Mouse (Mus musculus) gastrocnemius, adult 8-10 months (tissue): ENCODE data around the gene Bhlhb9. TPM values are rescaled to one million over a fixed set of nuclear protein-coding genes. Genes with fewer than 3 reads are reported as not detected.
"Not testable (repeated sequence)": the region's sequence is repeated elsewhere in the genome, so short reads cannot be mapped to it uniquely, and the experiment has no call there.

ENCODE experiments used
- DNase-seq, 2 experiments: peaks; one replicate each; pipeline ENCODE4 v3.0.0; 2022; ENCODE audit warnings: low spot score in 2 of 2
- total RNA-seq, 4 experiments: library from RNA; stranded (reverse); gene quantifications; 2 replicates each; pipeline ENCODE4 v1.2.4; 2022

The Bhlhb9 gene
- total RNA-seq: 1 to 10 TPM; 1.1 to 2.0 (median 1.5) TPM

DNA sequence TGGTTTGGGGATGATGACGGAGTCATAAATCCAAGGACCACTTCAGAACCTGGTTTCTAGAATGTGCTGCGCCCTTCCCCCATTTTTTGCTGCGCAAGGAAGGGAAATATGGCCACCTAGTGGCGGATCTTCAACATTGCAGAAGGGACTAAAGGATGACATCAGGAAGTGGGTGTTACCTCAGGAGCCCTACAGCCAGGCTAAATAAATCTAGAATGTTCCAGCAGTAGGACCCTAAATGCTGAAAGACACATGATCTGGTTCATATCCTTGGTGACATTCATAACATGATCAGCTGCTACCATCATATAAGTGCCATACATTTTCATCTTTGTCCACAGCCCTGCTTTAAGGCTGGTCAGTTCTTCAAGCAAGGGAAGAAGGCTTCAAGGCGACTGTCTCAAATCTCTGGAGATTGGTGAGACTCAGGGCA, at the start of gene Bhlhb9:
Gene Bhlhb9 (plus strand): TSS at position 383 of the 433 bp plus-strand sequence.
- peak in 1 of 2 experiments; percentile 11 for DNase-seq

DNA sequence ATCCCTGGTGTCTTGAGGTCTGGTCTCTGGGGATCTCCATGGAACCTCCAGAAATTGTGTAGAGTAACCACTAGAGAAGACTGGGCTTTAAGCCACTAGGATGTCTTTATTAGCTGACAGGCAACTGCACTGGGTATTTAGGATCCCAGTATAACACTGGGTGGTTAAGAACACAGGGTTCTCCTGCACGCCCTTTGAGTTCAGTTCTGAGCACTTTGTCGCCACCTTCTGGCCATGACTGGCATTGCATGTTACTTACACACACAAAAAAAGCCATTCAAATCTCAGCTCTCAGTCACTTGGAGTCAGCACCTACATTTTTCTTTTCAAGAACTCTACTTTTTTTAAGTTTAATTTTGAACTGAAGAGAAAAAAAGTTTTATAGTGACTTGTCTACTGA, 44.6 kb upstream of the Bhlhb9 start:
- peak; percentile 41 to 49 for DNase-seq

DNA sequence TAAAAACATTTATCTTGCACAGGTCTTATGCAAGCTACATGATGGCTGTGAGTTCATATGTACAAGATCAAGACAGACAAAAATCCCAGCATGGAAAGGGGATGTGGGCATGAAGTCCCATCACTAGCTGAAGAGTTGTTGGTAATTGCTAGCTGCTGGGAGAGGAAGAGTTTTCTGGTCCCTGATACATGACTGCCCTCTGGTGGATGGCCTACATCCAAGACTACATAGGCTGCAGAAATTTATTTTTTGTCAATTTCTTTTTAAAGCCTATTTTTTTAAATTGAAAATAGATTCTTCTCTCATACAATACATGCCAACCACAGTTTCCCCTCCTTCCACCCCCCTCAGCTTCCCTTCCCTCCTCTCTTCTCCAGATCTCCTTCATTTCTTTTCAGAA, 35.7 kb upstream of the Bhlhb9 start:
- DNase-seq: no peak

DNA sequence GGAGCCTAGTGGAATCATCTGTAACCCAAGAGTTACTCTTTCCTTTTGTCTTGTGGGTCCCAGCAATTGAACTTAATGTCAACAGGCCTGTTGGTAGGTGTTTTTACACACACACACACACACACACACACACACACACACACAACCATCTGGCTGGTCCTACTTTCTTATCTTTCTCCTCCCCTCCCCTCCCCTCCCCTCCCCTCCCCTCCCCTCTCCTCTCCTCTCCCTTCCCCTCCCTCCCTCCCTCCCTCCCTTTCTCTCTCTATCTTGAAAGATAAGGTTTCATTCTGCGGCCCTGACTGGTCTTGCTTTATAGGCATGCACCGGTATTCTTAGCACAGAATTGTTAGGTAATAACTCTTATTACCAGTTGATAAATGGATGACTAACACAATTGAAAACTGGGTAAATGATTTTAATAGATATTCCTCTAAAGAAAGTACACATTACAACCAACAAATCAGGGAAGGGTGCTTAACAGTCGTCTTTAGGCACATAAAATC, 29.3 kb upstream of the Bhlhb9 start:
- DNase-seq: no peak

DNA sequence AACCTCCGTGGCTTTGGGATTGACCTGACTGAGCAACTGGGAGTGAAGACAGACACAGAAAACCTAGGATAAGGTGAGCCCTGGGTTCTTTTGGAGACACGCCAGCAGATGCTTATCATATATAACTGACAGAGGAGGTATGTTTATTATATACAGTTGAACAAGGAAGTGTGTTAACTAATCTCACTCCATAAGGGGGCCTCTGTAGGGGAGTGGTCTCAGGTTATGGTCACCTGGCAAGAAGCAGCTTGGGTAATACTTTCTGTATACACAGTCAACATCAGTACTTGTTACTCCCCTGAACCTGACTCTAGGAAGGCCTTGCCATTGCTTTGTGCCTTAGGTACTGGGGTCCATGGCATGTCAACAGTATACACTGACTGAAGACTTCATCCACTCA, 28.8 kb upstream of the Bhlhb9 start:
- DNase-seq: no peak

DNA sequence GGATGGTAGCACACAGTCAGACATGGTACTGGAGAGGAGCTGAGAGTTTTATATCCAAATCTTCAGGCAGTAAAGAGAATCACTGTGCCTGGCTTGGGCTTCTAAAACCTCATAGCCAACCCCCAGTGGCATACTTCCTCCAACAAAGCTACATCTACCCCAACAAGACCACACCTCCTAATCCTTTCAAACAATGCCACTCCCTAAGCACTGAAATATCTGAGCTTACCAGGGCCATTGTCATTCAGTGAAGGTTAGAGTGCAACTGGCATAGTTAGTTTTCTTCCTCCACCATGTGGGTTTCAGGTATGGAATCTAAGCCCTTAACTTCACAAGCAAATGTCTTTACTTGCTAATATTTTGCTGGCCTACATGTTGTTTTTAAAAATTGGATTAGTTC, 5.9 kb upstream of the Bhlhb9 start:
- no peak for DNase-seq

DNA sequence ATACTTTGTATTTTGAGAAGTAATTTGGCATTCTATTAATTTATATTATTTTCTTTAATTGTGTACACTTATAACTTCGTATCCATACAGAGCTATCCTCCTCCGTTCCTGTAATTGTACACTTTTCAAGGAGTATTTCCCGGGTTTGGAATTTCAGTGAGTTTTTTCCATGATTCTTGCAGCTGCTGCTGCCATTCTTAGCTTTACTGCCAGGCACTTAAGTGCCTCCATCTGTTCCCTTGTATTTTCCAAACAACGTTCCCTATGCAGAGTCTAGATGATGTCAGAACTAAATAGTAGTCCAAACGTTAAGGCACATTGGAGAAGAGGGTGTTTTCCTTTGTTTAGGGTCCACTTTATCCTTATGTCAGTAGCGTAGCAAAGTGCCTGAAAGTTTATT, 5.1 kb upstream of the Bhlhb9 start:
- DNase-seq: no peak

DNA sequence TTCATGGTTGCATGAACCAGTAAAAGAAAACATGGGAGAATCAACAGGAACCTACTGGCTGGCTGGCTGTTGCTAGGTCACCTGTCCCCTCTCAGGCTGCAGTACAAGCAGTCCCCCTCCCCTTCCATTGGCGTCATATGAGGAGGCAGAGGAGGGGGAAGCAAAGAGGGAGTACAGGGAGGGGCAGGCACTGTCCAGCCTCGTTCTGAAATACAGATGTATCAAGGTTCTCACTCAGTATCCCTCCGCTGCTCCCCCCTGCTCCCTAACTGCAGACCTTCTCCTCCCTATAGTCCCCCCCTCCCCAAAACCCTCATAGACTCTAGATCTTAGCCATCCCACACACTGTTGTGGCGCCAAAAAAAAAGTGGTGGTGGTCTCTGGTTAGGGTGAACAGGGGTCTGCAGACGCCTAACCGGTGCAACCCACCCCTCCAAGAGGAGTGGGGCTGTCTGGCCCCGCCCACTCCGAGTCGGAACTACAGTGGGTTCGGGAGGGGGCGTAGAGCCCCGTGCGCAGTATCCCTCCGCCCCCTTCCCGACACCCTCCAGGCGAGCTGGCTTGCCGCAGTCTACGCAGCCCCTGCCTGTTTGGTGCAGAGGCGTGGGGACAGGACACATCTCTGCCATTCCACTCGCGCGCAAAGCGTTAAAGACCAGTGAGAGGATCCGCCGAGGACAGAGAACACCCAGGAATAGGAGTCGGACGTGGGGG, 1.6 kb upstream of the Bhlhb9 start:
- DNase-seq: not testable (repeated sequence)

DNA sequence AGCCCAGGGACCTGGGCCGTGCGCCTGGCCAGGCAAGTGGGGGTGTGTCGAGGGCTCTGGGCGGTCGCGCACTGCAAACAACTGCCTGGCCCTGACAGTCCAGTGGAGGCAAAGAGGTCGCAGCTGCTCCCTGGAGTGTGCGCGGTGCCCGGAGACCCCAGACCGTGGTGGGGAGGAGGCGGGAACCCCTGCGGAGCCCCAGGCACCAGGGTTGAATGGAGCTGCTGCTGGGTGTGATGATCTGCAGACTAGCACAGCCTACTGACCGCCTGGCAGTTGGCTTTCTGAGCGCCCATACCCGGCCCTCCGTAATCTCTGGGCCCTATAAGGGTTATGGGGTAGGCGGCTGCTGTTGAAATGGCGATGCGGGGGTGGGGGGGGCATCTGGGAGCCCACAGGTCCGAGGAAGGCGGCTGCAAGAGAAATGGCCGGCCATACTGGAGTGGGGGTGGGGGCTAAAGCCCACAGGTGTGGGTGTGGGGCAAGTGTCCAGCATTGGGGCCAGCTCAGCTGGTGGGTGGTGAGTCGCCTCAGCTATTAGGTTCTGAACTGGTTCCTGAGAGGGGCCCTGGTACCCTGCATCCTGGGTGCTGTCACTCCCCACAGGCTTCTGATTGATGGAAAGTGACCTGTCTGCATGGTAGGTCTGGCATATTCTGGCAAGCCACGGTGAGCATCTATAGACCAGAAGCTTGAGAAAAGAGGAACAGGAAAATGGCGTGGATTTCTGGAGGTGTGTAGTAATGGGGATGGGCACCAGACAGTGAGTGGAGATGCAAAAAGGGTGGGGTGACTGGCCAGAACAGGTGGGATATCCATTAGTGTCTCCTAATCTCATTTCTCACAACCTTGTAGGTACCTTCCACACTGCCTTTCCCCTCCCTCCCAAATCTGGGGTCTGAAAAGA, 836 bp upstream of the Bhlhb9 start:
- DNase-seq: not testable (repeated sequence)

DNA sequence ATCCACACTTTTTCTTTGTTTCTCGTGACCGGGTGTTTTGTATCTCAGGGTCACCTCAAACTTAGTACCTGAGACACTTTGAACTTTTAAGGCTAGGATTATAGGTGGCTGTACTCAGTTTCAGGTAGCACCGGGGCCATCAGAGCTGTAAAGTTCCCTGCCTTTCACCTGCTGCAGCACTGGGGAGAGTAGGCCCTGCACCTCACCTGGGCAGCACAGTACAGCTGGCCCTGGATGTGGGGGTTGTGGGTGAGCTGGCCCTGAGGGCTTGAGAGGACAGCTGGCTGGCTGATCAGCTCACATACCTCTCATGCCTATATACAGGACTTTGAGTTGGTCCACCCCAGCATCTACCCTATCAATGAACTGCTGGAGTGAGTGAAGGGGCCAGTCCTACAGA, 6.8 kb downstream of the Bhlhb9 start:
- no peak for DNase-seq

DNA sequence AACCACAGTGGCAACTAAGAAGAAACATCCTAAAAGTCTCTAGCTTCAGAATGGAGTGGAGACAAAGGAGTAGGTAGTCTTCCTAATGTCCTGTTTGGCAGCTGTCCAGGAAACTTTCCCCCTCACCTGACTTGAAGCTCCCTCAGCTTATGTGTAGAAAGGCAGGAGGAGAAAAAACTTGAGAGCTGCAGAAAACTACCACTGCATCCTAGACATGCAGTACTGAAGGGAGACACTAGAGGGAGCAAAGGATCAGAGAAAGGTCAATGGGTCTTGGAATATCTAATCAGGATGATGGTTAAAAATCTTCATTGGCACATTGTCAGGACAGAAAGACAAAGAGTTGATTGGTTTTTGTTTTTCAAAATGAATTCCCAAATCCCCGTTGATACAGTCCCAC, 8.4 kb downstream of the Bhlhb9 start:
- no peak for DNase-seq

DNA sequence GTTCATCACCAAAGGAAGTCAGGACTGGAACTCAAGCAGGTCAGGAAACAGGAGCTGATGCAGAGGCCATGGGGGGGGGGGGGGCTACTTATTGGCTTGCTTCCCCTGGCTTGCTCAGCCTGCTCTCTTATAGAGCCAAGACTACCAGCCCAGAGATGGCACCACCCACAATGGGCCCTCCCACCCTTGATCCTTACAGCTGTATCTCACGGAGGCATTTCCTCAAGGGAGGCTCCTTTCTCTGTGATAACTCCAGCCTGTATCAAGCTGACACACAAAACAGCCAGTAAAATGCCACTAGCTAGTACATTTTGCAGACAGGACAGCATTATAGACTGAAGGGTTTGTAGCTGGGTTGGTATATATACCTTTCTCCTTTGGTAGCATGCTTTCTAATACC, 38.5 kb downstream of the Bhlhb9 start:
- DNase-seq: not testable (repeated sequence)

DNA sequence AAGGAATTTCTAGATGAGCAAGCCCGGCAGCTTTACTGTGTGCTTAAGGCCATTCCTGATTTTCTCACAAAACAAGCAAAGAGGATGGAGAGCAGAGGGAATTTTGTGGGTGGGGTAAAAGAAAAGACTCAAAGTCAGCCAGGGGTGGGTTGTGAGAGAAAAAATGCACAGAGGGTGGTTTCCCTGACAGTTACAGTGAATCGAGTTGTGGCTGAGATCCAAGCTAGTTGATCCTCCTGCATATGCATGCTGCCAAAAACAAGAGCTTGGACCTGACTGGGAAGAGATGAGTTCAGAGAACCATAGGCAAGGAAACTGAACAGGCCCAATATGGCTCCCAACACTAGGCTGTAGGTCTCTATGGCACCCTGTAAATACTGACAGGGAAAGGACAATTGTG, 40.5 kb downstream of the Bhlhb9 start:
- no peak for DNase-seq

DNA sequence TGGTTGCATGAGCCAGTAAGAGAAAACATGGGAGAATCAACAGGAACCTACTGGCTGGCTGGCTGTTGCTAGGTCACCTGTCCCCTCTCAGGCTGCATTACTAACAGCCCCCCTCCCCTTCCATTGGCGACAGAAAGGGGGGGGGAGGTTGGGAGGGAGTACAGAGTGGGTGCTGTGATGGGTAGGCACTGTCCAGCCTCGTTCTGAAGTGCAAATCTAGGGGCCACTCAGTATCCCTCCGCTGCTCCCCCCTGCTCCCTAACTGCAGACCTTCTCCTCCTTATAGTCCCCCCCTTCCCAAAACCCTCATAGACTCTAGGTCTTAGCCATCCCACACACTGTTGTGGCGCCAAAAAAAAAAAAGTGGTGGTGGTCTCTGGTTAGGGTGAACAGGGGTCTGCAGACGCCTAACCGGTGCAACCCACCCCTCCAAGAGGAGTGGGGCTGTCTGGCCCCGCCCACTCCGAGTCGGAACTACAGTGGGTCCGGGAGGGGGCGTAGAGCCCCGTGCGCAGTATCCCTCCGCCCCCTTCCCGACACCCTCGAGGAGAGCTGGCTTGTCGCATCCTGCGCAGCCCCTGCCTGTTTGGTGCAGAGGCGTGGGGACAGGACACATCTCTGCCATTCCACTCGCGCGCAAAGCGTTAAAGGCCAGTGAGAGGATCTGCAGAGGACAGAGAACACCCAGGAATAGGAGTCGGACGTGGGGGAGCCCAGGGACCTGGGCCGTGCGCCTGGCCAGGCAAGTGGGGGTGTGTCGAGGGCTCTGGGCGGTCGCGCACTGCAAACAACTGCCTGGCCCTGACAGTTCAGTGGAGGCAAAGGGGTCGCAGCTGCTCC, 41.3 kb downstream of the Bhlhb9 start, which contains the start of gene Gprasp2:
Gene Gprasp2 (plus strand): TSS at position 514 of the 840 bp plus-strand sequence.
- not testable (repeated sequence) for DNase-seq

DNA sequence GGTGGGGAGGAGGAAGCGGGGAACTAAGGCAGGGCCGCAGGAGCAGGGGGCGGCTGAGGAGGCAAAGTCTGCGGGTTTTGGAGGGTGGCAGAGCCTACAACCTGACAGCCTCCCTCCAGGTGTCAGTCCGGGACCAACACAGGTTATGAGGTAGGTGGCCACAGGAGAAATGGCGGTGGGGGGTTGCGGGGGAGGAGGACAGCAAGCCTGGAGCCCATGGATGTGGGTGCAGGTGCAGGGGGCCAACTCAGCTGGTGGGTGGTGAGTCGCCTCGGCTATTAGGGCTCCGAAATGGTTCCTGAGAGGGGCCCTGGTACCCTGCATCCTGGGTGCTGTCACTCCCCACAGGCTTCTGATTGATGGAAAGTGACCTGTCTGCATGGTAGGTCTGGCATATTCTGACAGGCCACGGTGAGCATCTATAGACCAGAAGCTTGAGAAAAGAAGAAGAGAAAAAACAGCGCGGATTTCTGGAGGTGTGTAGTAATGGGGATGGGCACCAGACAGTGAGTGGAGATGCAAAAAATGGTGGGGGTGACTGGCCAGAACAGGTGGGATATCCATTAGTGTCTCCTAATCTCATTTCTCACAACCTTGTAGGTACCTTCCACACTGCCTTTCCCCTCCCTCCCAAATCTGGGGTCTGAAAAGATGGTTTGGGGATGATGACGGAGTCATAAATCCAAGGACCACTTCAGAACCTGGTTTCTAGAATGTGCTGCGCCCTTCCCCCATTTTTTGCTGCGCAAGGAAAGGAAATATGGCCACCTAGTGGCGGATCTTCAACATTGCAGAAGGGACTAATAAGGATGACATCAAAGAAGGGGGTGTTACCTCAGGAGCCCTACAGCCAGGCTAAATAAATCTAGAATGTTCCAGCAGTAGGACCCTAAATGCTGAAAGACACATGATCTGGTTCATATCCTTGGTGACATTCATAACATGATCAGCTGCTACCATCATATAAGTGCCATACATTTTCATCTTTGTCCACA, 42.3 kb downstream of the Bhlhb9 start:
- not testable (repeated sequence) for DNase-seq

DNA sequence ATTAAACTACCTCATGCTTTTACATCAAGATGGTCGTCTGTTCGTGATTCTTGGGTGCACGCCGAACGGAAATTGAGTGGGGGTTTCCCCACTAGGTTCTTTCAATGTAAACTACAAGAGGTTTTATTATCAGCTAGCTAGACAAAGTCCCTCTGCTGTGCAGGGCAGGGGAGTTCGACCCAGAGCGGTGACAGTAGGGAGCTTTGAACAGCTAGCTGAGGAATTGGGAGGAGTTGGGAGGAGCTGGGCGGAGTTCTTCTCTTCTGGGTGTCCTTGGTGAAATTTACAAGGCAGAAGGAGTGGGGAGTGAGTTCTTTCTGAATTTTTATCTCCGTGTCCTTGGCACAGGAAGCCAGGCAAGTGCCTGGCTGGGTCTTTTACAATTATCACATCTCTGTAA, 69.4 kb downstream of the Bhlhb9 start:
- not testable (repeated sequence) for DNase-seq

DNA sequence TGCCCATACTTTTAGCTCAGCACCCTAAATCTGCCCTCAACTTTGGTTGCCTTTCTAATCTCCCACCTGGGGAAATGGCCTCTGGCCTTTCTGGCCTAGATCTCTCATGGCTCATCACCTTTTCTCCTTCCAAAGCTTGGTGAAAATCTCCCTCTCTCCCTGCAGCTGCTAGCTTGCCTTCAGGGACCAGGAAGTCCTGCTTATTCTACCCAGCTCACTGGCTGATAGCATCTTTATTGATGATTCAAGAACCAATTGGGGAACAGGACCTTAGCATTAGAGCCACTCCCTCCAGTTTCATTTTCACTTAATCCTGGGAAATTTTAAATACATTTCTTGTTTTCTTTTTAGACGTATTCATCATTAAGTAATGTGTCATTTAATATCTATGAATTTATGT, 79.3 kb downstream of the Bhlhb9 start:
- DNase-seq: no peak

DNA sequence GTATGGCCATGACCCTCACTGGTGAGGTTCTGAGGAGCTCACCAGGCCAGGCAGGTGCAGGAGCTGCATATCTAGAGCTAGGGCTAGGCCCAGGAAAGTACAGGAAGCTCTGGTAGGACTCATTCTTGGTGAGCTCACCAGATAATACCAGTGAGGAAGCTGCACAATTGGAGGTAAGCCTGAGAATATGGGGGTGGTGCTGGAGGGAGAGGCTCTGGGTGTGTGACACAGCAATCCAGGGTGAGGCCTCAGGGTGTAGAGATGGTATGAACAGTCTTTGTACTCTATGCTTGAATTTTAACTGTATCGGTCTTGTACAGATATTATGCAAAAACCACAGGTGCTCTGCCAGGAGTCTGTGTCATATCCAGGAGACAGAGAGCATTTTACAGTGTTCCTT, 82.2 kb downstream of the Bhlhb9 start:
- no peak for DNase-seq

DNA sequence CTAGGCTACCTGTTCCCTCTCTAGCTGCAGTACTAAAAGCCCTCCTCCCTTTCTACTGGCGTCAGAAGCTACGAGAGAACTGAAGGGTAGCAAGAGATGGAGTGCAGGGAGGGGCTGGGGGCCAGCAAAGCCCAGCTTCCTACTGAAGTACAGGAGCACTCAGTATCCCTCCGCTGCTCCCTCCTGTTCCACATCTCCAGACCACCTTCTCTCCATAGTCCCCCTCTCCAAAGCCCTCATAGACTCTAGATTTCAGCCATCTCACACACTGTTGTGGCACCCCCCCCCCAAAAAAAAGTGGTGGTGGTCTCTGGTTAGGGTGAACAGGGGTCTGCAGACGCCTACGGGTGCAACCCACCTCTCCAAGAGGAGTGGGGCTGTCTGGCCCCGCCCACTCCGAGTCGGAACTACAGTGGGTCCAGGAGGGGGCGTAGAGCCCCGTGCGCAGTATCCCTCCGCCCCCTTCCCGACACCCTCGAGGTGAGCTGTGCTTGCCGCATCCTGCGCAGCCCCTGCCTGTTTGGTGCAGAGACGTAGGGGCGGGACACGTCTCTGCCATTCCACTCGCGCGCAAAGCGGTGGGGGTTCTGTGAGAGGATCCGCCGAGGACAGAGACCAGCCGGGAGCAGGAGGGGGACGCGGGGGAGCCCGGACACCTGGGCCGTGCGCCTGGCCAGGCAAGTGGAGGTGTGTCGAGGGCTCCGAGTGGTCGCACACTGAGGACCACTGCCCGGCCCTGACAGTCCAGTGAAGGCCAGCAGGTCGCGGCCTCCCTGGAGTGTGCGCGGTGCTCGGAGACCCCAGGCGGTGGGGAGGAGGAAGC, 88.2 kb downstream of the Bhlhb9 start:
- DNase-seq: peak; percentile 2 to 23
